Mouse (Mus musculus): ENCODE data around the gene 9930022D16Rik. TPM values are rescaled to one million over a fixed set of nuclear protein-coding genes. Genes with fewer than 3 reads are reported as not detected.

Gene 9930022D16Rik
- polyA plus RNA-seq, 1 experiment = not detected

DNA sequence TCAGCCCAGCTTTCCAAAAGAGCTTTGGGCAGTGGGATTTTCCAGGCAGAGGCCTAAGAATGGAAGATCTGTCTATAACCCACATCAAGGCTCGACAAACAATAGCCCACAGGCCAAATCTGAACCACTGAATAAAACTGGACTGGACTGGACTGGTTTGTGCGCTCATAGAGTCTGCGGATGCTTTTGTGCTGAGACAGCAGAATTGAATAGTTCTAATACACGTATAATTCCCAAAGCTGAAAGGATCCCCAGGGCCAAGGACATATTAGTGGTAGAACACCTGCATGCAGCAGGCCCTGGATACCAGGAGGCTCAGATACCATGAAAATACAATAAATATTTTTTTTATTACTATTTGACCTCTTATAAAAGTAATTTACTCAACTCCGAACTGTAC lies 42.5 kb downstream of the 9930022D16Rik start:
- H3K4me1 ChIP-seq (ENCODE audit: control insufficient read depth, insufficient read depth, insufficient read length, low read length) = no peaks in the 10 kb centered on the region
- H3K27ac ChIP-seq (replicated peaks; ENCODE audit: low read depth, low read length) = no peak overlapping the region
- no peak overlapping the region for H3K4me3 ChIP-seq (ENCODE audit: insufficient read depth, low read depth, low read length)

DNA sequence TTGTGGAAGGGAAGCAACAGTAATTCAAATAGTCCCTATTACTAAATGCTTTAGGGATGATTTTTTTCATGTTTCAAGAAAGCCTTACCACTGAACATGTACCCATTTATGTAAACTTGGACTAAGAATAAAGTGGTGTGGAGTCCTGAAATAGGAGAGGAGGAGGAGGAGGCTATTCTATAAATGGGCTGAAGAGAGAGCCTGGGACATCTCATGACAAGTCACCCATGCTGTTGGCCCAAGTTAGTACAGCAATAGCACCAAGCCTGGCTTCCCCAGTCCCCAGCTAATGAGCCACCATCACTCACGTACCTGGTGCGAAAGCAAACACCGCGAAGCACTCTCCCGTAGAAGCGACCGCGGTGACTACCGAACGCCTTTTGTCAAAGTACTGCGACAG lies 44.4 kb downstream of the 9930022D16Rik start:
- Histone ChIP-seq H3K4me1 (ENCODE audit: control insufficient read depth, insufficient read depth, insufficient read length, low read length) (no peaks in the 10 kb centered on the region), H3K27ac (replicated peaks; ENCODE audit: low read depth, low read length) (no peak overlapping the region), H3K4me3 (ENCODE audit: insufficient read depth, low read depth, low read length) (no peak overlapping the region)

DNA sequence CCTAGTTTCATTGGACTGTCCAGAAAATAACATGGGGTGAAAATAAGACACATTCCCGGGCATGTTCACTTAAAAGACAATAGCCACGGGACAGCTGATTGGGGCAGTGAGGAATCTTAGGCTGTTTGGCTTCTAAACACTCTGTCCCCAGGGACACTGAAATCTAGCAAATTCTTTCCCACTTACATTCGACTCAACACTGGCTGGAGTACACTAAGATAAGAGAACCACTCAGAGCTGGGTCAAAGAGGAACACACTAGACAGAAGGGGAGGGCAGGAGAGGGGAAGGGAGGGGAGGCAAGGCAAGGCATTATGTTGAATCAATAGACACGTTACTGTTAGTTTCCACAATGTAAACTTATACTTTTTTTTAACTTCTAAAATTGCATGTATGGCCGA lies 46.9 kb downstream of the 9930022D16Rik start:
- Histone ChIP-seq H3K4me3 (ENCODE audit: insufficient read depth, low read depth, low read length) (no peak overlapping the region), H3K27ac (replicated peaks; ENCODE audit: low read depth, low read length) (no peak overlapping the region), H3K4me1 (ENCODE audit: control insufficient read depth, insufficient read depth, insufficient read length, low read length) (no peaks in the 10 kb centered on the region)

DNA sequence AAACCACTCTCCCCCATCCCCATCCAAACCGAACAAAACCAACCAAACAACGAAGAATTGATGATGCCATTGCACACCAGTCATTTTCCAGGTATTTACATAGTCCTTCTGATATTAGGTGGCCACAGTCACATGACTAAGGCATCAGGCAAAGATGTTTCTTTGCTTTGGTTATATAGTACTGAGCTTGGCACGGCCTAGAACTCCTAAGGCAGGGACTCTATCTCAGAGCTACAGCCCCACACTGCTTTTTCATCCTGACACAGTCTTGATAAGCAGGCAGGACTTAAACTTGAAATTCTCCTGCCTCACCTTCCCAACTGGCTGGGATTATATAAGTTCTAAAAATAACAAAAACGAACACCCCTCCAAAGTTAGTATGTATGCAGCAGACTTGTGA lies 51.4 kb downstream of the 9930022D16Rik start:
- no peaks in the 10 kb centered on the region for H3K4me1 ChIP-seq (ENCODE audit: control insufficient read depth, insufficient read depth, insufficient read length, low read length)

DNA sequence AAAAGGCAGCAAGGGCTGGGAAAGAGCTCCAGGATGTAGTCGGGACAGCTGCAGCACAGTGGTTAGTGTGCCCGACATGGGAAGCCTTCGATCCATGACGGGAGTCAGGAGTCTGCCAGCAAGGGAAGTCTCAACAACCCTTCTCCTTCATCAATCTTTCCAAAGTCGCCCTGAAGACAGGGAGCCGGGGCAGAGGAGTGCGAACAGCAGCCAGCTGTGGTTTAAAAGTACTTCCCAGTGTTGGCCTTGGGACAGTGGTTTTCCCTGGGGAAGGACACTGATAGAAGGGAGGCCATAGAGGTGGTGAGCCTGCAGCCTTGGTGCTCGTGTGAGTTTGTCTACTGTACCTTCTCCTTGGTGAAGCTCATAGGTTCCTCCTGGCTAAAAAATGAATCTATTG lies 53.3 kb downstream of the 9930022D16Rik start:
- H3K4me1 ChIP-seq (ENCODE audit: control insufficient read depth, insufficient read depth, insufficient read length, low read length) = no peaks in the 10 kb centered on the region
- H3K27ac ChIP-seq (replicated peaks; ENCODE audit: low read depth, low read length) = no peak overlapping the region
- no peak overlapping the region for H3K4me3 ChIP-seq (ENCODE audit: insufficient read depth, low read depth, low read length)

More for the DNA sequence above, 51.4 kb downstream of the 9930022D16Rik start:
- no peak overlapping the region for H3K4me3 ChIP-seq (ENCODE audit: insufficient read depth, low read depth, low read length)
- H3K27ac ChIP-seq (replicated peaks; ENCODE audit: low read depth, low read length) = no peak overlapping the region

DNA sequence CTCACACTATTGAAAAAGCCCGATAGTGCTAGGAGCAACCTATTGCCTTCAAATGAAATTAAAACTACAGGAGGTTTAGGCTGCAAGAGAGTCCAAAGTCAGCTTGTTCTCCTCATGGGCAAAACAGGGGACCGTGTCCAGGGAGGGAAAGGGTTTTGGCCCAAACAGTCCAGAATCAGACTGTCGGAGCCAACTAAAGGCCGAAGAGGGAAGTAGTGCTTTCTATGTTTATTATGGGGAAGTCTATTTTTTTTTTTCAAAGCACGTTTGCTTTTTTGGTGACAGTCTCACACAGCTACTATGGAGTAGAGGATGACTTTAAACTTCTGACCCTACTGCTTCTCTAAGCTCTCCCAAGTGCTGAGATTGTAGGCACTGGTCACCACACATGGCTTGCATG lies 54.4 kb downstream of the 9930022D16Rik start:
- Histone ChIP-seq H3K4me1 (ENCODE audit: control insufficient read depth, insufficient read depth, insufficient read length, low read length) (no peaks in the 10 kb centered on the region), H3K4me3 (ENCODE audit: insufficient read depth, low read depth, low read length) (no peak overlapping the region)

More for the DNA sequence above, 54.4 kb downstream of the 9930022D16Rik start:
- no peak overlapping the region for H3K27ac ChIP-seq (replicated peaks; ENCODE audit: low read depth, low read length)

Other genes starting within 250 kb of the 9930022D16Rik start
- not detected in 2 replicates for gene Rgs9, start 115.8 kb upstream of the 9930022D16Rik start, polyA plus RNA-seq (2012; ENCODE audit: insufficient read depth, insufficient read length, missing spikeins)
- gene Gna13, start 51.1 kb upstream of the 9930022D16Rik start, polyA plus RNA-seq (2012; ENCODE audit: insufficient read depth, insufficient read length, missing spikeins) = 41.6 and 43.8 TPM in 2 replicates
- 37.3 and 51.5 TPM in 2 replicates for gene Amz2, start 12.0 kb downstream of the 9930022D16Rik start, polyA plus RNA-seq (2012; ENCODE audit: insufficient read depth, insufficient read length, missing spikeins)
- 1.2 and 3.7 TPM in 2 replicates for gene Arsg, start 59.5 kb downstream of the 9930022D16Rik start, polyA plus RNA-seq (2012; ENCODE audit: insufficient read depth, insufficient read length, missing spikeins)
- 0.63 and 1.2 TPM in 2 replicates for gene Slc16a6, start 59.7 kb downstream of the 9930022D16Rik start, polyA plus RNA-seq (2012; ENCODE audit: insufficient read depth, insufficient read length, missing spikeins)
- 16.2 and 25.2 TPM in 2 replicates for gene Wipi1, start 198.1 kb downstream of the 9930022D16Rik start, polyA plus RNA-seq (2012; ENCODE audit: insufficient read depth, insufficient read length, missing spikeins)
- gene Prkar1a, start 235.5 kb downstream of the 9930022D16Rik start, polyA plus RNA-seq (2012; ENCODE audit: insufficient read depth, insufficient read length, missing spikeins) = 98.4 and 102 TPM in 2 replicates

Measured in brown adipose tissue, adult 24 weeks (tissue).